Mouse (Mus musculus) kidney, postnatal 10 days (tissue): Measurements from ENCODE around the gene Filip1l.

Source experiments
- DNase-seq: peaks from one replicate; pipeline ENCODE4 v3.0.0; 2021; ENCODE audit warnings: mixed read lengths

Gene Filip1l

DNA sequence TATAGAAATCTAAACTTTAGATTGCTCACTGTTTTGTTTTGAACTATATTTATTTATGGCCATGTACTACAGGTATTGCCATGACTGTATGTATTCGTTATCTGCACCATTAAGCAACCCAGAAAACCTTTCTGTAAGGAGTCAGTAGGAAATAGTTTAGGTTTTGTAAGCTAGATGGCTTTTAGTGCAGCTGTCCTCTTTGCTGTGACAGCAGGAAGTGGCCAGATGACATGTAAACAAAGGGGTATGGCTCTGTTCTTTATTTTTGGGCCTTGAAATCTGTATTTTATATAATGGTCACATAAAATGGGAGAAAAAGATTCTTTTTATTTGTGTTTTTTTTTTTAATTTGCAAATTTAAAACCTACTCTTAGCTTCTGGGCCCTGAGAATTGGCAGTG is 181.9 kb downstream of the Filip1l start:
- no peak for DNase-seq

DNA sequence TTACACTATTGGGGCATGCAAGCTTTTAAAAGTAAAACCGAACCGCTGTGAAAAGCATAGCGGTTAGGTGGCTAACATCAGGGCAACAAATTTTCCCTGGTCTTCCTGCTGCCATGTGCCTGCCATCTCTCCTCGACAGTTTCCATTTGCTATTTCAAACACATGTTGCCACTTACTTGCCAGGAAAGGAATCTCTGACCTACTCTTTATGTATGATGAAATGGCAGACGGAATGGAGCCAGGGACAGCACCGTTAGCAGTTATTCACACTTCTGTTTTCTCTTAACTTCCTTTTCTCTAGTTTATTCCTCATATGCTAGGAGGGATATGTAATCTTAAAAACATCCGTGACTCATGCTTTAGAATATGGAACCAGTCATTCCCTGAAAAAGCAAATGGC is 183.6 kb downstream of the Filip1l start:
- no peak for DNase-seq

DNA sequence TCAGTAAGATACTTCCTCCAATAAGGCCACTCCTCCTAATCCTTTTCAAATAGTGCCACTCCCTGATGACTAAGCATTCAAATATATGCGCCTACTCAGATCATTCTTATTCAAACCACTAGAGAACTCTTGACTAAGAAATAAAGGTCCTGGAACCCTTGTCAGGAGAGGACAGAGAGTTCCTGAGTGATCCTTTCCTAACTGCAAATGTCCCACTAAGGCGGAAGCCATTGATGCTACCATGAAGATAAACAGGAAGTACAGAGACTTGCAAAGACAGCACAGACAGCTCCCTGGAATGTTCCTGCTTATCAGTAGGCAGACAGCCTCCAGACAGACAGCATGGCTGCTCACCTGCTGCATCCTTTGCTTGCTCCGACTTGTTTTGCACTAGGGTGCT is 190.3 kb downstream of the Filip1l start:
- no peak for DNase-seq

DNA sequence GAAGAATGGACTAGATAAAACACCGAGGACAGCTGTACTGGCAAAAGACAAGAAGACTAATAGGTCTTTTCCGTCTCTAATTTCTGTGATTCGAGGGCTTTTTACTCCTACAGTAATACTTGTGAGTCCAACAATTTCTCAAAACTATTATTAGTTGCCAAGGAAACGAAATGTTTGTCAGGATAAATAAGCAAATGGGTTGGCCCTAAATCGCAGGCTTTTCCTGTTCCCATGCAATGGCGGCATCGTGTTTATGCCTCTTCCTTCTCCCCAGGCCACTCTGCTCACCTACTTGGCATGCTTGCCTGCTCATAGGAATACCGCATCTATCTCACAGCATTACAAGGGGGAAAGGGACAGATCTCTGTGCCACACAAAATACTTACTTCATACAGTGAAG is 191.5 kb downstream of the Filip1l start:
- DNase-seq, result no peak

DNA sequence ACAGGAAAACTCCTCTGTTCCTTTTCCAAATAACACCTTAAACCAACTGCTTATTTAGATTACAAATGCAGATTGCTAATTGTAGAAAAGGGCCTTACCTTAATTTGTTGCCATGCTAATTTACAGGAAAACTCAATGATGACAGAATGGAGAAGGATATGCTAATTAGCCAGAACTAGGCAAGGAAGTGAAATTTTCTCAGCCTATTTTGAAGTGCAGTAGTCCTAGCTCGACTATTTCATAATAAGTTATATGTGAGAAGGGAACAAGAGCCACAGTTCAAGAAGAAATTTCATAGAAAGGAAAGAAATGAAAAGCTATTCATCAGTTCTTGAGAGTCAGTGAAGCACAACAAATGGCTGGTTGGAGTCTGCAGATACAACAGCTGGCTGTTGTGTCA is 193.5 kb downstream of the Filip1l start:
- DNase-seq, result no peak

DNA sequence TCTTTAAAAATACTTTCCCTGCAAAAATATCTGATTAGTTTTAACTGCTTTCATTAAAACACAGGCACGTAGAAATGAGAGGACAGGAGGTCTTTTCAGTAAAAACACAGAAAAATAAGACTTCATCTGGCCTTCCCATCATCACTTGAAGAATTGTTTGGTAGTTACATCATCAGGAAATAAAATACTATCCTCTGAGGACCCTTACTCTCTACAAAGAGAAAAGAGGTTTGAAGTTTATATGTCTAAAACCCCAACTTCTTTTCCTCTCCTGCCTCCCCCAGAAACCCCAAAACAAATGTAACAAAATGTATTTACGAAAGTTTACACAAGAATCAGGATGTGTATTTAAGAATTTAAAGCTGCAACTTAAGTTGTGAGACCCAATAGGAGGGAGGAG is 195.7 kb downstream of the Filip1l start:
- DNase-seq, result no peak

DNA sequence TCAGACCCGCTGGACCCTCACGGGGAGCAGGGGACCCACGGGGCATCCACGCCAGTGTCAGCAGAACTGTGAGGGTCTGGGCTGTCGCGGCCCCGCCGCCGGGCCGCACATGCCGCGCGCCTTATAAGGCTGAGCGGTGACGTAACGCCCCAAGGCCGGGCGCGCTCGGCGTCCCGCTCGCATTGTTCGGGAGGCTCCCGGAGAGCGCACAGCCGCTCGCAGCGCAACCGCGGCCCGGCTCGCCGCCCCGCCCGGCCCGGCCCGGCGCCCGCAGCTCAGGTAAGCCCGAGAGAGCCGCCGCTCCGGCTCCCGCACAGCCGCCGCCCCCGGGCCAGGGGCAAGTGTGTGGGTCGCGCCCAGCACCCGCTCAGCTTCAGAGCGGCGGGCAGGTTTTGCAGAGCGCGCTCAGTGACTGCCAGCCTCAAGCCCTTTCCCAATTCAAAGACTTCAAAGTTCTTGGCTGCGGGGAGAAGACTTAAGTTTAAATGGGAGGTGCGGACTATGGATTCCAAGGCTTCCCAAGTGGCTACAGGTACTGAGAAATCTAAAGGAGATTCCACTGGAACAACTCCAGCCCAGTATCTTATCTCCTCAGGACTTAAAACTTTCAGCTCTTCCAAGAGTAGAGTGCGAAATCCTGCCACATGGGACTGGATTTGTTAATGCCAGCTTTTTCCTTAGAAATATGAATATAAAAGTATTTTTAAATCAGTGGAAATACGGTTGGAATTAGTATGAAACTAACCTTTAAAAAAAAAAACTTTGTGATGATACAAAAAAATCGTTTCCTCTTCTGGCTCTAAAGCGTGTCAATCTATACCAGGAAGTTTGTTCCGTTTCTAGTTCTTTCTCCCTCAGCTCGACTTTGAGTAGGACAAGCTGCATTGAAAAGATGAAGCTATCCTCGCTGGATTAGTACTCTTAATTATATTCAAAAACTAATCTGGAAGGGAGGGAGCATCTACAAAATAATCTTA is 196.5 kb downstream of the Filip1l start:
- peak; percentile 90 for DNase-seq

DNA sequence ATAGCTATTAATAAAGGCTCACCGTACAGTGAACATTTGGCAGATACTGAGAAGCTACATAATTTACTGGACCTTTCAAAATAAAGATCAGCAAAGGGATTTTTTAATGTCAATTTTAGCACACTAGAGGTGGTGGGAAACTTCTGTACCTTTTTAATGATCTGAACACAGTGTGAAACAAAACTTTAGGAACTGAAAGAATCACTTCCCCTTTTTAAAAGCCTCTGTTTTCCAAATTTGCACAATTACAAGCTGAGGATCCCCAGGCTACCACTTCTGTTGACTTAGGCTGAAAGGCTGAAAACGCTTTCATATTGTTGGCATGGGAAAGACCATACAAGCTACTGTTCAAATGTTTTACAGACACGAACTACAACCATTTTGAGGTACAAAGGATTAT is 197.2 kb downstream of the Filip1l start:
- no peak for DNase-seq

DNA sequence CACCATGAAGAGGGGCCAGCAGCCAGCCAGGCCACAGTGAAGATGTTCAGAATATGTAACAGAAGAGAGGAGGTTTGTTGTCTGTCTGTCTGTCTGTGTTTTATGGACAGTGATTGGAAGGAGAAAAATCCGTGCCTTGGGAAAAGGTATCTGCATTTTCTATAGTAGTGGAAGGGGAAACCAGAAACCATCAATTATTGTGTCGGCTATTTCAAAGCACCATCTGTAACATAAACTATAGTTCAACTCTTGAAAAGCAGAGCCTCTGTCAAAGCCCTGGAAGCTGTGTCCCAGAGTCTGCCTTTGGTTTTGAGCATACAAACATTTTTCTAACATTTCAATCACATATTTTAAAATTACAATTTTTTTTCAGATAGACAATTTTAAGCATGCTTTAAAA is 197.9 kb downstream of the Filip1l start:
- DNase-seq, result no peak

DNA sequence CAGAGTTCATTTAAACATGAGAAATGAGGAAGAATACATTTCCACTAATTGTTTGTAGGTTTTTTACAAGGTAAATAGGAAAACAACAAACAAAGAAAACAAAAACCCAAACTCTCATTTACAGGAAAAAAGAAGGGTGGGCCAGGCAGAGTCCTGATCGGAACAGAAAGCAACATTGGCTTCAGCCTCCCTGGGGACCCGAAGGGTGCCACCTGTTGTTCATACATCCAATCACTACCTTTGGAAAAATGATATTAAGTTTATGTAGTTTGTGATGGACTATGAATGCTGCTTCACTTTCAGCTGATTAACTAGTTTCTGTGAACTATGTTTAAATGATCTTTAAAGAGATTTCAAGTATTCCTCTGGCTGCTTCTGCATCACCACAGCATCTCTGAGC is 198.7 kb downstream of the Filip1l start:
- DNase-seq, result no peak

DNA sequence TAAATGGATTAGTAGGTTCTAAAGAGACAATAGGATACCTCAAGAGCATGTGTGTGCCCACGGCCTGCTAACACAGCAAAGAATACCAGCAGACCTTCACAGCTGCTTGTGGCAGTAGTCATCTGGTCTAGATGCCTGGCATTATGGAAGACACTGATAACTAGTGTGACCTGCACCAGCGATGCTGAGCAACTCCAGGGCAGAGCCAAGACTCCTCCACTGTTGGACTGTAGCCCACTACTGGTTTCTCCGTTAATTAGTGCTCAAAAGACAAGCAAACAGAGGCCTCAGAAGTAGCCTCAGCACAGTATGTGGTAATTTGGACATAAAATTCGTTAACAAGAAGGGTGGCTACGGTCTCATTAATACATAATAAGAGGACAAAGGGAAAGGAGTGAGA is 199.8 kb downstream of the Filip1l start:
- no peak for DNase-seq

DNA sequence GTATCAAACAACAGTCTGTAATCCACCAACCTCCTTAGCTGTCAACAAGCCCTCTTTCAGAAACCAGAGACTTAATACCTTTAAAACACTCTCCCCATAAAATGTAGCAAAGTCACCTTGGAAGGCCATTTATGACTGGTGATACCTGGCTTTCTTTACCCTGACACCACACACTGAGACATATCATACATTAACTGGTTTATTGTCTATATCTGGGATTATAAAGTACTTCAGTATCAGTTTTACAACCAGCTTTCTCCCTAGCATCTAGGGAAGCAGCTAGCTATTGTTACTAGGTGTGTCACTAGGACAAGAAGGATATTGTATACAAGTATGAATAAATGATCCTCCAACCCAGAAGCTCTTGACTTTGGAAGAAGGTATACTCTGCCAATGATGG is 200.3 kb downstream of the Filip1l start:
- no peak for DNase-seq

DNA sequence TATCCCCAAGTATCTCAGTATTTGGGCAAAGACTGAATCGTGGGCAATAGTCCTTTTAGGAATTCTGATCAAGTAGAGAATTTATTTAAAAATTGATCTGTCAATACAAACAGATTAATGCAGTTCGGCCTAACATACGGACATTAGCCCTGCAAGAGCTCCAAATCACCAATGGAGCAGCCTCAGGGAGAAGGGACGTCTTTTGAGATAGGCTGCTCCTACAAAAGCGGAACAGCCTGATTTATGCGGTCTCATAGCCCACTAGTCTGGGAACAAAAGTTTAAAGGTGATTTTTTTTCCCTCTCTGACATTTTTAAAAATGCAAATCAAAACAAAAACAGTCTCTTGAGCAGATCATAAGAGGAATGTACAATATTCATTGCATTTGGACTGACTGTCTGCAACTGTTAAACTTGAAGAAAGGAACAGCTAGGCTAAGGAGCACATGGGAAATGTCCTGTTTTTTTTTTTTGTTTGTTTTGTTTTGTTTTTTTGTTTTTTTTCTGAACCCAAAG is 202.1 kb downstream of the Filip1l start:
- peak; percentile 36 for DNase-seq

DNA sequence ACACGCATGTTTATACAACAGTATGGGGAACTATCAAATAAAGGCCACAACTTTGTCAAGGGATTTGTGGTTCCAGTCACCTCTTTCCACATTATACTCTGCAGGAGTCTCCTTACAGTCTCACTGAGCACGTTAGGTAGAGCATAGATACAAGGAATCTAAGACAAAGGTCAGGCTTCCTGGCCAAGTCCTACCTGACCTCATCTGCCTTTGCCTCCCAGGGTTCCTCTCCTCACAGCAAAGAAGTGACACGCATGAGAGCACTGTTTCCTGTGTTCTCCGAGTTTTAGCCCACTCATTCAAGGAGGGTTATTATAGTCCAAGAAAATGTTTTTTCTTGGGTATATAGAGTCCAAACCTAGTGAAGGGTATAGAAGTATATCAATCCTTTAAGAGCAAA is 202.8 kb downstream of the Filip1l start:
- DNase-seq, result no peak

DNA sequence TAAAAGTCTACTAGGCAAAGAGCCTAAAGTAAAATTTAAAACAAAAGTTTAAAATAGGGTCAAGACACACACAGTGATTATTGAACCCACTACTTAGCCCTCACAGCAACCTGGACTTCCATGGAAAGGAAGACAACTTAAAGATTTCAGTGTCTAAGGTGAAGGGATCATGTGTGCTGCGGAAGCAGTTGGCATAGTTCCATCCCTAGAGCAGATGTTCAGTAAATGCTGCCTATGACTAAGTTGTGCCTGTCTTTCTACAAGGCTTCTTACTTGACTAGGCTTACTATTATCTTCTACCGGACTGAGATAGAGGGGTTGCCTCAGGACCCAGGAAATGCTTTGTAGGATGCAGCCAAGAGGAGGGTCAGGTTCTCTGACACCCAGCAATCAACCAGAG is 203.4 kb downstream of the Filip1l start:
- no peak for DNase-seq

DNA sequence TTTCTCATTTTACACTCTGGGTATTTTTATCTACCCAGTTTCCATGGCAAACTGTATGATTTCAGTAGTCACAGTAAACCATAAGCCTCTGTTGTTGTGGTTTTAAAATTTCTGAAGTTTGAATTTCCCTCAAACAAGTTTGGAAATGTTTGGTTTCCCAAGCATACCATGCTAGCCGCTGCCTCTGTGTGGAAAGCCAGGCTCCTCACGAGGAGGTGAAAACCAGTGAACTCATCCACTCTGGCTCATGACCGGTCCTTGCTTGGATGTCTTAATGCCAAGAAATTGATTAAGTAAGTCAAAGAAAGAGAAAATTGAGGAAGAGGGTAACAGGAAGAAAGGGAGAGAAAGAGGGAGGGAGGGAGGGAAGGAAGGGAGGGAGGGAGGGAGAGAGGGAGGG is 205.4 kb downstream of the Filip1l start:
- no peak for DNase-seq

DNA sequence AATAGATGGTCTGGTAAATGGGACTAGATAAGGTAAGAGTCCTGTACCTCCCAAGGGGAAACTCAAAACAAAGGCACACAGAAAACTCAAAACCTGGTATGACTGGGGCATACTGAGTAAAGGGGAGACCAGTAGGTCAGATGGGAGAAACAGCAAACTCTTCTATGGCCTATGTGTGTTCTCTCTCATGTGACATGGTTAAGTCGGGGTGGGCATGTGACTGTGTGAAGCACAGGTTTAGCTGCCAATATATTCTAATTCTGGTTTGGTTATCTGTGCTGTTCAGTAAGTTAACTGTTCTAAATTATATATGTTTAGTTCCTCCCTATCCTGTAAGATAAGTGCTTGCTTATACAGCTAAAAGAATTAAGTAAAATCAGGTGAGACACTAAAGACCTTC is 207.3 kb downstream of the Filip1l start:
- no peak for DNase-seq

DNA sequence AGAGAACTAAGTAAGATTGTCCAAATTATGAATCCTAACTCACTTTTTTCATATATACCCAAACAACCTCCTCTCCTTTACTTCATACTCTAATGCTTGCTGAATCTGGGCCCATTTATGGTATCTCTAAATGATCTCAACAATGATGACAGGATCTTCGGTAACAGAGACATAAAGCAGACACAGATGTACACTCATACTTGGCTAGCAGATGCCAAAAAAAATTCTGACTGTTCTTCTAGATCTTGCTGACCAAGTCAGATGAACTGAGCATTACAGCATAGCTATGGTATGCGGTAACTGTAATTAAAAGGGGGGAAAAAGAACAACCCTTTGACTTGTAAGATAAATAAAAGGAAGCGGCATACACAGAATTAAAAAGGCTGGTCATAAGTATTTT is 210.6 kb downstream of the Filip1l start:
- no peak for DNase-seq

DNA sequence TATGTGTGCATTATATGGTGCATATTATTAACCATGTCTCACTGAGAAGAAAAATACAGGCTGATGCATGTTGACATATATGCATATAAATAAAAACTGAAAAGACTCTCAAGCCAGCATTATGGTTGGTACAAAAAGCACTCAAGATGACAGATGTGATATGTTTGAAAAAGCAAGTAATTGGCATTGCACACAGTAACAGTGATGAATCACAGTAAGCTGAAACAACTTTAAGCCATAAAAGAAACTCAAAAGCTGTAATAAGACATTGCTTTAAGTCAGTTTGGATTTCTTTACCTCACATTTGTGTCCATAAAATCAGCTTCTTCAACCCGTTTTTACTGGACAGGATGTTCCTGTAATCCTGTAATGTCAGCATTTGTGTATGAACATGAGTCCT is 211.9 kb downstream of the Filip1l start:
- DNase-seq, result no peak

DNA sequence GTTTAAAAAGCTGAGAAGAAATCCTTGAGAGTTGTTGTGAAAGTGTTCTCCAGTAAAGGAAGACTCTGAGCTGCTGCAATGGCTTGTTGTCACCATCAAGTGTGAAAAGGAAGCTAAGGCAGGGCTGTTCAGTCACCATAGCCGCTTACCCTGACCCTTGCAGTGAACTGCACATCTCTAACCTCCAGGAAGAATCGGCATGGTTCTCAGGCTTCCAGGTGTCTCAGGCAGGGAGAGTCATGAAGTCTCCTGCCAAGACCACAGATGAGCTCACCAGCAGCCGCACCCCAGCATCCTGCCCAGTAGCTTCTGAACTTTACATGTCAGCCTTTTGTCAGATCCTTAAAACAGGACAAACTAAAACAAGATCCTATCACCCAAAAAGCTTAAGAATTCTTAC is 213.3 kb downstream of the Filip1l start:
- peak; percentile 33 for DNase-seq

DNA sequence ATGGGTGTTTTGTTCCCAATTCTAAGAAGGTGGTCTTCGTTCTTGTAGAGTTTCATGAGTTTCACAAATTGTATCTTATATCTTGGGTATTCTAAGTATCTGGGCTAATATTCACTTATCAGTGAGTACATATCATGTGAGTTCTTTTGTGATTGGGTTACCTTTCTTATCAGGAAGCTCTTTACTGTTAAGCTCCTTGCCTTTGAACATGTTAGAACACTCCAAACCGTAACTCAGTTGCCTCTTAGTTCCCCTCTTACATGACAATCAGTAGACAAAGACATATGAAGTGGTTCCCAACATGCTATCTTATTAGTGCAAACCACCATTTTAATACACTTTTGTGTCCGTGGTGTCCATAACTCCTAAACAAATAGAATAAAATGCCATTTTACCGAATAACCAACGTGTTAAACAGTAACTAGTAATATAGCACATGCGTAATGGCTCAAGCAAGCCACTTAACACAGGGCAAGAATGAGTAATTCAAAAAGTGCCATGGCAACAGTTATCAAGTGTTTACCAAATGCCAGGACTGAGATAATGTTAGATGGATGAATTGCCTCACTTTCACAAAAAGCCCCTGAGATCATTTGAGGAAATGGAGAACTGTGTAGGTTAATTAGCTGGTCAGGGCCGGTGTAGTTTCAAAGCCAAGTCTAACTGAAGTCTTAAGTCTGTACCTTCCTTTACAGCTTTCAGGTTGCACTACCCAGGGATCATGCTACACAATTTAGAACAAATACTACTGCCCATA is 215.9 kb downstream of the Filip1l start:
- DNase-seq, result no peak

DNA sequence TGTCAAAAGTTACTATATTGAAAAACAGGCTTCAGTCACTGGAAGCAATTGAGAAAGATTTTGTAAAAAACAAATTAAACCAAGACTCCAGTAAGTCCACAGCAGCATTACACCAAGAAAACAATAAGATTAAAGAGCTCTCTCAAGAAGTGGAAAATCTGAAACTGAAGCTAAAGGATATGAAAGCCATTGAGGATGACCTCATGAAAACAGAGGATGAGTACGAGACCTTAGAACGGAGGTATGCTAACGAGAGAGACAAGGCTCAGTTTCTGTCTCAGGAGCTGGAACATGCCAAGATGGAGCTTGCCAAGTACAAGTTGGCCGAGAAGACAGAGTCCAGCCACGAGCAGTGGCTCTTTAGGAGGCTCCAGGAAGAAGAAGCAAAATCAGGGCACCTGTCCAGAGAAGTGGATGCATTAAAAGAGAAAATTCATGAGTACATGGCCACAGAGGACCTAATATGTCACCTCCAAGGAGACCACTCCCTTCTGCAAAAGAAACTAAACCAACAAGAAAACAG is 218.0 kb downstream of the Filip1l start:
- no peak for DNase-seq

DNA sequence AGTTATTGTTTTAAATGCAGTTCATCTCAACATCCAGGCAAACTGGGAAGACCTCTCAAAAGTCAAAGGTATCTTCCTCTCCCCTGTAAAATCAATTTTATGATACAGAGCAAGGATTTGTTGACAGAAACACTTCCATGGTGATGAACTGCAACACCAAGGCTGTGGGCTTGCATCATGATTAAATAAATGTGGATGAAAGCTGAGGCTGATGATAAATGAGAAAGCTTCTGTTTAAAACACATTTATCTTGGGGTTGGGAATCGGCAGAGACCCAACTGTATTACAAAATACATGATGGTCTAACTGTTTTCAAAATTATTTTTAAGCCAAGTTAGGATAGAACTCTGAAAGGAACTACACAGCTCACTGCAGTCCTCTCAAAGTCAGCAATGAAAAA is 220.9 kb downstream of the Filip1l start:
- no peak for DNase-seq
